Mouse (Mus musculus): ENCODE data around the gene Tango6.

Gene Tango6

DNA sequence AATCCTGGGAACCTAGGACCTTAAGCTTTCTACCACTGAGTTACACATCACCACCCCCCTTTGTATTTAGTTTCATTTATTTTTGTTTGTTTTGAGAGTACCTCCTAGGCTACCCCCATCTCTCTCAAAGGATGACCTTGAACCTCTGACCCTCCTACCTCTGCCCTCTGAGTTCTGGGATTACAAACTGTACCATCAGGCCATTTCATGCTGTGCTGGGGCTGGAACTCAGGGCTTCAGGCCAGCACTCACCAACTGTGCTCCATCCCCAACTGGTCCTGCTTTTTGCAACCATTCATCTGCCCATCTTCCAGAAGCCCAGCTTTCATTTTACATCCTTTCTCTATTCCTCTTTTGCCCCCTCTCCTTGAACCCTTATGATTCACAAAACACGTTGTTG lies 81.7 kb downstream of the Tango6 start:
- no peak for DNase-seq

DNA sequence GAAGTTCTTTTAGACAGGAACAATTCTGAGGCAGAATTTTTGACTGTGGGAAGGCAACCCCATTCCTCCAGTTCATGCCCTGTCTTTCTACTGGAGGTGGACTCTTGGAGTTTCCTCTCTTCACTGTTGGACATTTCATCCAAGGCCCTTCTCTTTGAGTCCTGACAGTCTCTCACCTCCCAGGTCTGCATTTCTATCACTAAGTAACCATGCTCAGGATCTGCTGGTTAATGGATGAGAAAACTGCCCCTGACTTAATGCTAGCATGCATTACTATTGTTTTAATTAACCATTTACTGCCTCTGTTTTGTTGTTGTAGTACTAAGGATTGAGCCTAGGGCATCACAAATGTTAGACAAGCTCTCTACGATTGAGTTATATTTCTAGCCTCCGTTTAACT lies 82.7 kb downstream of the Tango6 start:
- DNase-seq = no peak

DNA sequence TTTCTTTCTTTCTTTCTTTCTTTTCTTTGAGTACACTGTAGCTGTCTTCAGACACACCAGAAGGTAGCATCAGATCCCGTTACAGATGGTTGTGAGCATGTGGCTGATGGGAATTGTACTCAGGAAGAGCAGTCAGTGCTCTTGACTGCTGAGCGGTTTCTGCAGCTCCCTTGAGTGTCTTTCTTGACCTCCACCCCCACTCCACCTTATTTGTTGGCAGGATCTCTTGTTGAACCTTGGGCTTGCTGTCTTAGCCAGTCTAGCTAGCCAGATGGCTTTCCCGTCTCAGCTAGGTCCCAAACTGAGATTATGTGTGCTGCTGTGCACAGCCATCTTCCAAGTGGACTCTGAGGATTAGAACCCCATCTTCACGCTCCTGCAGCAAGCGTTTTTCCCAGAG lies 83.9 kb downstream of the Tango6 start:
- no peak for DNase-seq

GRCm38 (mm10) chr8:106769147-106769805 lies 86.4 kb downstream of the Tango6 start:
- DNase-seq = no peak

DNA sequence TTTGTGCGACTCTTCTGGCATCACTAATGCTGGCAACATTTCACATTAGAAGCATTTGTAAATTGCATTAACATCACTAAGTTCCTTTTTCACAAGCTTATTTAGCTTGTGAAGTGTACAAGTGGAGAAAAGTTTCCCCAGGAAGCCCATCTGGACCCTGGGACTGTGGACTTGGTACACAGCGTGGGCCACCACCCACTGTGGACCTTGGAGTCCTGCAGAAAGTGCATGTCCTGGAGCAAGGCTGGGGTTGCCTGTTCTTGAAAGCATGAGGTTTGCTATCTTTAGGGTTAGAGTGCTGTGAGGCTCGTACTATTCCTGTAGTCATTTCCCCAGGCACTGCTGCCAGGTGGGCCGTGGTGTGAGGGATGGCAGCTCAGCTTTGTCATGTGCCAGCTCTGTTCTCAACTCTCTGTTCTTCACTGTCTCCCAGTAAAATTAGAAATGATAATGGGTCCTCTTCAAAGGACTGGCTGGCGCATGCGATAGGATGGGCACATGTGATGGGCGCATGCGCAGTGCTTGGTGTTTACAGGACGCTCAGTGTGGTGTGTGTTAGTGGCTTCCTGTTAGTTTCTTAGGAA lies 87.8 kb downstream of the Tango6 start:
- DNase-seq = no peak

DNA sequence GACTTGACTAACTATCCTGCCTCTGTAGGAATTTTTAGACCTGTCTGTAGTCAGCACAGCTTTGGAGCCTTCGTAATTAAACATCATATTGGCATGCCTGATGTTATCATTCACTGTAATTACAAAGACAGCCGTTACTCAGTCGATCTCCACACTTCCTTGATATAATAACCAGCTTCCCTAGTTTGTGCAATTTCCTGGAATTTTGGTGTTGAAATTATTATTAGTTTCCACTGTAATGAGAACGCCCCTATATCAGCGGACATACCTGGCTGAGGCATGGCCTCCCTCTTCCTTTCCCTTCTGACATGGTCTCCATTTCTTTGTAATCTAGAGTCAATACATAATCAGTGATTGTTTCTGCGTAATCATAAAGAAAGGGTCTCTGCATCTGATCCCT lies 89.2 kb downstream of the Tango6 start:
- DNase-seq = no peak

DNA sequence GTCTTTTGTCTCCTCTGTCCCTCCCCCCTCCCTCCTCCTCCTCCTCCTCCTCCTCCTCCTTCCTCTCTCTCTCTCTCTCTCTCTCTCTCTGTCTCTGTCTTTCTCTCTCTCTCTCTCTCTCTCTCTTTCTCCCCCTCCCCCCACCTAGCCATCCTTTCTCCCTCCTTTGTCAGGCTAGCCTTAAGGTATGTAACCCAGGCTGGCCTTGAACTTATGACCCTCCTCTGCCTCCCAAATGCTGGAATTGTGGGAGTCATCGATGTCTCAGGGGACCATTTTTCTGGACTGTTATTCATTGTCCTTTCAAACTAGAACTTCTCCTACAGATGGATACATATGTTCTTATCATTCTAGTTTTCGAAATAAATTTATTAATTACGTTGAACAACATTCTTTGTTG lies 89.6 kb downstream of the Tango6 start:
- no peak for DNase-seq

GRCm38 (mm10) chr8:106774567-106775320 lies 91.9 kb downstream of the Tango6 start:
- DNase-seq = no peak

- no peak for DNase-seq
Observed at GRCm38 (mm10) chr8:106789623-106790022, 106.8 kb downstream of the Tango6 start.

DNA sequence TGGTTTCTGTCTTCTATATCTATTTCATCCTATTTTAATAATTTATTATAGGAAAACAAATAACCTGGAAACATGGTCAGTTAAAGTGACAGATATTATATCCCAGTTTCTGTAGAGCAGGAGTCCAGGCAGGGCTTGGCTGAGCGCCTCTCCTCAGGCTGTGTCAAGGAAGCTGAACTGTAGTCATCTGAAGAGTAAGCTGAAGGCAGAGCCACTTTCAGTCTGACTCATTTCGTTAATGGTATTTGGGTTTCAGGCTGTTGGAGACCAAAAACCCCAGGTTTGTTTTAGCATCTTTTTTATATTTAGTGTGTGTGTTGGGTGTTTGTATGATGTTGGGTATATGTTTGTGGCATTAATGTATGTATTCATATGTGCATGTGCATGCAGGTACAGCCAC lies 112.0 kb downstream of the Tango6 start:
- no peak for DNase-seq

GRCm38 (mm10) chr8:106799821-106800220 lies 117.0 kb downstream of the Tango6 start:
- no peak for DNase-seq

- DNase-seq = no peak
Observed at GRCm38 (mm10) chr8:106801261-106801660, 118.4 kb downstream of the Tango6 start.

DNA sequence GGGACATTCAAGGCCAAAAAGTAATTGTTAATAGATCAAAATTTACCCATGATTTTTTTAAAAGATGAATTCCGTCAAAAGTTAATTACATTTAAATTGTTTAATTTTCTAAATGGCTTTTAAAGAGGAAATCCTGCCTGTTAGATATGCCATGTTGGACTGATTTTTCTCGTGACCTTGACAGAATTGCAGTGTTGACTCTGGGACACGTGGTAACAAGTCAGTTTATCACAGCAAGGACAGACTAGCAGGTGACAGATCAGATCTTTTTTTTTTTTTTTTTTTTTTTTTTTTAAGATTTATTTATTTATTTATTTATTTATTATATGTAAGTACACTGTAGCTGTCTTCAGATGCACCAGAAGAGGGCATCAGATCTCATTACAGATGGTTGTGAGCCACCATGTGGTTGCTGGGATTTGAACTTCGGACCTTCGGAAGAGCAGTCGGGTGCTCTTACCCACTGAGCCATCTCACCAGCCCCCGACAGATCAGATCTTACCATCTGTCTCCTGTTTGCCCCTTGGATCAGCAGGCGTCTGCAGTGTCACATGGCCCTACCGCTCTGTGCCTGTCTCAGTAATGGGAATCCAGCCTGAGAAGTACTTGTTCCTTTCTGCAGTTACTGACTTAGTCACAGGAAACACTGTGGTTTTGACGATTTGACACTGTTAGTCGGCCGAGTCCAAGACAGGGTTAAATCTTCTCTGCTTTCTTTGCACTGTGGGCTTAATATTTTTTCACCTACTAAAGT lies 119.7 kb downstream of the Tango6 start:
- DNase-seq = peak; percentile 39

DNA sequence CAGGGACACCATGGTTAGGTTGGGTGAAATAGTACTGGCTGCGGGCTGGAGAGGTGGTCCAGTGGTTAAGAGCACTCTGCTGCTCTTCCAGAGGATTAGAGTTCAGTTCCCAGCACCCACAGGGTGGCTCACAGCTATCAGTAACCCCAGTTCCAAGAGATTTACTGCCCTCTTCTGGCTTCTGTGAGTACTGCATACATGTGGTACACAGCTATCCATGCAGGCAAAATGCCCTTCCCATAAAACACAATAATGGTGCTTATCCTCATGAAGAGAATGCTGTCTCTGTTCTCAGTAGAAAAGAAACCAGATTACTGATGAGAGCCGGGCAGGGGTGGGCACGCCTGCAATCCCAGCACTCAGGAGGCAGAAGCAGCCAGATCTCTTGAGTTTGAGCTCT lies 123.0 kb downstream of the Tango6 start:
- DNase-seq = no peak

- no peak for DNase-seq
Observed at GRCm38 (mm10) chr8:106807461-106807860, 124.6 kb downstream of the Tango6 start.

DNA sequence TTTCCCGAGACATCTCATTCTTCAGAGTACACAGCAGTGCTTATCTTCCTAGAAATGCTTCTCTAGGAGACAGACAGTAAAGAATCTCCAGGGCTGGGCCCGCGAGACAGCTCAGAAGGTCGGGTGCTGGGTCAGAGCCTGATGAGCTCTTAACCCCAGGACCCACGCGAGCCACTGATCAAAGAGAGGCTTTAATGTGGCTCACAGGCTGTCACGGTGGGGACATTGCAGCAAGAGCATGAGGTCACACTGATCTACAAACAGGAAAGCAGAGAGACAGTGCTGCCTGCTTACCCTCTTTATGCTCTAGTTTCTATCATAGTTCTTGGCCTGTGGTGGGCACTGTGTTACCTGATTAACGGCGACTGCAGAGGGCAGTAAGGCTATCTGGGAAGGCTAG lies 126.9 kb downstream of the Tango6 start:
- DNase-seq = no peak

- no peak for DNase-seq
Observed at GRCm38 (mm10) chr8:106810406-106810805, 127.5 kb downstream of the Tango6 start.

DNA sequence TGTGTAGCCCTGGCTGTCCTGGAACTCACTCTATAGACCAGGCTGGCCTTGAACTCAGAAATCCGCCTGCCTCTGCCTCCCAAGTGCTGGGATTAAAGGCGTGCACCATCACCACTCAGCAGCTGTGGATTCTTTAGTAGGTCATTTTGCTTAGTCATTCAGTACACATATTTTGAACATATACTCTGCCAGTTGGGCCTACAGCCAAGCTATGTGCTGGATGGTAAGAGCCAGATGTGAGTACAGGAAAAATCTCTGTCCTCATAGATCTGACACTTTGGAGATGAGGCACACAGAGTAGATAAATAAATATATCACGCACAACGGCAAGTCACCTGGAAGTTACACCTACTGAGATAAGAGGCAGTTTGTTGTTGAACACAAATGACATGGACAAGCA lies 129.7 kb downstream of the Tango6 start:
- no peak for DNase-seq

DNA sequence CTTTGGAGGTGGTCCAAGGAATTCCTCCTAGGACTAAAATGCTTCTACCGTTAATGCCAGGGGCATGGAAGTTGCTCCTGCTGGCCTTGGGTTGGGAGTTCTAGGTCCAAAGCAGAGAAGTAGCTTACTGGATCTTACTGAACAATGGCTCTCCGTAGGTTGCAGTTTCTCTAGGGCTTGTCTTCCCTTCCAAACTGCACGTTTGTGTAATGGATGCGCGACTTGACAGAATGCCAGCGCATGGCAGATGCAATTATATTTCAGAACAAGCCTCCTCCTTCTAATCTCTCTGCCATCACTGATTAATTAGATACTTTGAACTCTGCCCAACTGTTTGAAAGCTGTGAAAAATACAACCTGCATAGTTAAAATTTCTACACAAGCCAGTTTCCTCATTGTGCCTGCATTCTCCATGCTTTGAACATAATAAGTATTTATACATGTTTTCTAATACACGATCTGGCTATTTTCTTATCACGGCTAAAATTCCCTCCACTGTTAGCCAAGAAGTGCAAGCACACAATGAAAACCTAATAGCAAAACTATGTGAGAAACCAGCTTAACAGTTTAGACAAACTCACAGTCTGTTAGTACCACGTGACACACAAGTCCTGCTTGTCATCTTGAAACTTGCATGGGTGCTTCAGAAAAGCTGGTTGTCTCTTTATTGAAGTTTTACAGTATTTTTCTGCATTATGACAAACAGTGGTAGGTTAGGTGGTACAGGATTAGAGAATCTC lies 133.7 kb downstream of the Tango6 start:
- DNase-seq = no peak

DNA sequence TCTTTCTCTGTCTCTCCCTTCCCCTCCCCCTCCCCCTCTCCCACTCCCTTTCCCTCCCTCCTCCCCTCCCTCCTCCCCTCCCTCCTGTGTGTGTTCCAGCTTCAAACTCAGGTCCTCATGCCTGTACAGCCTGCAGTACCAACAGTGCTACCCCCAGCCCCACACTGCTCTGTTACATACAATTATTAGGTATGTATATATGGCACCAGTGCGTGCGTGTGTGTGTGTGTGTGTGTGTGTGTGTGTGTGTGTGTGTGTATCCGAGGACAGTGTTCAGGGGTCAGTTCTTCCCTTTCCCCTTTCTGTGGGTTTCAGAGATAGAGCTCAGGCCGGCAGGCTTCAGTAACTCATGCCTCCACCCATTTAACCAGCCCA lies 134.3 kb downstream of the Tango6 start:
- DNase-seq = no peak

GRCm38 (mm10) chr8:106818626-106819515 lies 136.0 kb downstream of the Tango6 start:
- DNase-seq = no peak

DNA sequence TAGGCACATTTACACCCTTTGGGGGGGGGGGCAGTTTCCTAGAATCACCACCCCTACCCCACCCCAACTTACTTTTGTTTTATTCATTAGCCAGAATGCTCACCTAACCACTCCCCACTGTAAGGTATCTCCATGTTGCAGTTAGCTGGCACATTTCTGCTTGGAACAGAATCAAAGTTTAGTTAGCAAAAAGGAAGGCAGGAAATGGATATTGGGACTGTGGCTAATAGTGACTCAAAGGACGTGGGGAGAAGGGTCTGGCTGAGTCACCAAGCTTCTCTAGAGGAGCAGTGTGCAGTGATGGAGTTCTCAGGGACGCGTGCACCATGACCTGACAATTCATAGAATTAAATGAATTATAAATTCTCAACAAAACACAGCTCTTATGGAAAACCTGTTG lies 136.7 kb downstream of the Tango6 start:
- no peak for DNase-seq

Data from thymus, postnatal 4 days (tissue).